Mouse (Mus musculus) myocyte (in vitro differentiated cells): ENCODE data around the gene Ltb4r2.

Source experiments
- CEBPB ChIP-seq: IDR thresholded peaks from 2 replicates; pipeline ENCODE4 v1.6.1; 2011; ENCODE audit warnings: mild to moderate bottlenecking, moderate library complexity; ENCODE audit not compliant: poor library complexity, insufficient read depth, severe bottlenecking
- E2F4 ChIP-seq: IDR thresholded peaks from one replicate; pipeline ENCODE4 v1.6.1; 2011; ENCODE audit warnings: mild to moderate bottlenecking, control low read depth, moderate library complexity; ENCODE audit not compliant: insufficient read depth
- MAX ChIP-seq: IDR thresholded peaks from one replicate; pipeline ENCODE4 v1.6.1; 2011; ENCODE audit warnings: low read depth, mild to moderate bottlenecking, control low read depth
- MYOD1 ChIP-seq, 3 experiments: IDR thresholded peaks; one replicate each; pipeline ENCODE4 v1.6.1; 2011; ENCODE audit warnings: control low read depth in 2 of 3, low read depth in 2 of 3, mild to moderate bottlenecking in 2 of 3, moderate library complexity in 1 of 3; ENCODE audit not compliant: insufficient read length in 2 of 3, control insufficient read depth in 1 of 3
- MYOG ChIP-seq, 3 experiments: IDR thresholded peaks; one replicate each; pipeline ENCODE4 v1.6.1; 2011; ENCODE audit warnings: control low read depth in 2 of 3, low read depth in 2 of 3, mild to moderate bottlenecking in 2 of 3; ENCODE audit not compliant: insufficient read length in 2 of 3, control insufficient read depth in 1 of 3, insufficient read depth in 1 of 3
- POLR2A ChIP-seq: IDR thresholded peaks from one replicate; pipeline ENCODE4 v1.6.1; 2011; ENCODE audit warnings: low read depth, mild to moderate bottlenecking, control low read depth, moderate library complexity; ENCODE audit not compliant: insufficient read length
- POLR2AphosphoS2 ChIP-seq: IDR thresholded peaks from one replicate; pipeline ENCODE4 v1.6.1; 2011; ENCODE audit warnings: low read depth, control low read depth; ENCODE audit not compliant: insufficient read length
- REST ChIP-seq: IDR thresholded peaks from one replicate; pipeline ENCODE4 v1.6.1; 2011; ENCODE audit warnings: mild to moderate bottlenecking, control low read depth, moderate library complexity; ENCODE audit not compliant: insufficient read depth, insufficient read length
- SRF ChIP-seq: IDR thresholded peaks from one replicate; pipeline ENCODE4 v1.6.1; 2011; ENCODE audit warnings: low read depth; ENCODE audit not compliant: control insufficient read depth, insufficient read length
- TCF12 ChIP-seq: IDR thresholded peaks from one replicate; pipeline ENCODE4 v1.6.1; 2011; ENCODE audit warnings: mild to moderate bottlenecking, control low read depth; ENCODE audit not compliant: poor library complexity, insufficient read depth, severe bottlenecking
- TCF3 ChIP-seq: IDR thresholded peaks from one replicate; pipeline ENCODE4 v1.6.1; 2011; ENCODE audit warnings: low read depth, control low read depth; ENCODE audit not compliant: insufficient read length
- USF1 ChIP-seq: IDR thresholded peaks from one replicate; pipeline ENCODE4 v1.6.1; 2011; ENCODE audit warnings: low read depth, mild to moderate bottlenecking, control low read depth, moderate library complexity

- TF ChIP-seq MYOD1 (IDR thresholded peaks at IDR 0.05; ENCODE audit: control insufficient read depth in 1 of 3, insufficient read length in 2 of 3, low read depth in 2 of 3) (no peak), TCF3 (no peak), MAX (no peak), POLR2A (no peak), MYOG (IDR thresholded peaks at IDR 0.05; ENCODE audit: control insufficient read depth in 1 of 3, insufficient read depth in 1 of 3, insufficient read length in 2 of 3, low read depth in 2 of 3) (no peak), SRF (no peak), USF1 (no peak), POLR2AphosphoS2 (no peak), E2F4 (no peak), REST (no peak), CEBPB (no peak), TCF12 (no peak)
Measured at GRCm38 (mm10) chr14:55716271-55716670, 45.0 kb upstream of the Ltb4r2 start.
